Mouse (Mus musculus): ENCODE measurements around the gene Muc20.

DNA sequence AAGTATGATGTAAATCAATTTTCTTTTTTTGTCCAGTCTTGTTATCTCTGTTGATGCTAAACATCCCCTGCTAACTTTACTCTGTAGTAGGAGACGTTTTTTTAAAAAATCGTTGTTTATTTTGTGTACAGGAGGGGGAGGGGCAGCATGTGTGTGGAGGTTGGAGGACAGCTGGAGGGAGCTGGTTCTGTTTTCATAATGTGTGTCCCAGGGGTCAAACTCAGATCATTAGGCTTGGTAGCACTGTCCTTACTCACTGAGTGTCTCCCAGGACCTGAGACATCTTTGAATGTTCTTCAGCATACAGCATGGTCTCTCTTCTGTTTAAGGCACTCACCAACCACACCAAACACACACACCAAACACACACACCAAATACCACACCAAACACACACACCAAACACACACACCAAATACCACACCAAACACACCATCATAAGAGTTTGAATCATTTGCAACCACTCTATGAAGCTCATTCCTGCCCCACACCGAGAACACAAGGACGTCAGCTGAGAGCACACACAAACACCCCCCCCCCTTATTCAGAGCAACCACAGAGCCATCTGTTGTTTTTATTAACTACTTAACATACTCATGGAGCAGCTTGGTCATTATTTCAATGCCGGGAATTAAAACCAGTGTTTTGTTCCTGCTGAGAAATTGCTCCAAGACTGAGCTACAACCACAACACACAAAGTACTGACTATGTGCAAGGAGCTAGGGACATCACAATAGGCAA lies 13.7 kb downstream of the Muc20 start:
- TF ChIP-seq CTCF (IDR thresholded peaks at IDR 0.05; ENCODE audit: borderline replicate concordance, control insufficient read depth, extremely low read depth, insufficient read depth, low read length, poor library complexity) (no peak), POLR2A (IDR thresholded peaks at IDR 0.05; ENCODE audit: control insufficient read depth, extremely low read depth, insufficient read depth, low read length, poor library complexity) (no peak)
